Mouse (Mus musculus) brain, adult 10 weeks (tissue): ENCODE measurements around the gene Cacna1b. TPM values are rescaled to one million over a fixed set of nuclear protein-coding genes. Genes with fewer than 3 reads are reported as not detected.

Experiments
- polyA plus RNA-seq: library from polyadenylated mRNA; stranded (reverse); fragments of 350-450 nt; fragmentation: Illumina TruSeq; extraction: RNeasy Lipid Tissue Mini Kit (QIAGEN cat#74804); gene quantifications from one replicate; pipeline ENCODE4 v1.2.3, GENCODE M21; 2015; ENCODE audit warnings: low read depth, low replicate concordance

Cacna1b gene
- 37.4 TPM for polyA plus RNA-seq

DNA sequence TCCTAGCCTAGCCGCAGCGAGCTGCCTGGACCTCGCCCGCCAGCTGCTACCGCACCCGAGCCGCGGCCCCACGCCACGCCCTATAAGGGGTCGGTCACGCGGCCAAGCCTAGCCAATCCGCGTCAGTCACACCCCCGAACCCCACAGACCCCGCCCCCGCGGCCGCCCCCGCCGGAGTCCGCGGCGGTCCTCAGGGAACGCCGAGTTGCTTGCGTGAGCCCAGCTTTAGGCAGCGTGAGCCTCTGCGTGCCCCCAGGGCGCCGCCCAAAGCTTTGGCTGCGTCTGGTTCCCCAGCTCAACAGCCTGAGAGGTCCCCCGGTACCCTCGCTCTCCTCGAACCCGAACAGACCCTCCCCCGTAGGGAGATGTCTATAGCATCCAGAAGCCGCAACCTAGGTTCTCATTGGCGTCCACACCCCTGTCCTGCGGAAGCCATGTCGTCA, at the start of gene Cacna1b:
Cacna1b (minus strand) TSS at position 38 of the 443 bp plus-strand sequence.

Other genes starting within 250 kb of the Cacna1b start
- 20.3 TPM for gene Ehmt1, start 156.5 kb upstream of the Cacna1b start, polyA plus RNA-seq
- 13.1 TPM for gene Arrdc1, start 172.1 kb upstream of the Cacna1b start, polyA plus RNA-seq
- 34.0 TPM for gene Zmynd19, start 186.6 kb upstream of the Cacna1b start, polyA plus RNA-seq
- 37.8 TPM for gene Dph7, start 199.2 kb upstream of the Cacna1b start, polyA plus RNA-seq
- 176 TPM for gene Mrpl41, start 211.9 kb upstream of the Cacna1b start, polyA plus RNA-seq
- gene Pnpla7, start 212.9 kb upstream of the Cacna1b start, polyA plus RNA-seq = 11.9 TPM